Mouse (Mus musculus) CH12.LX (cell line): ENCODE measurements around the gene Ager. TPM values are rescaled to one million over a fixed set of nuclear protein-coding genes. Genes with fewer than 3 reads are reported as not detected.
A peak's percentile ranks its signal among the peaks of the same experiment; 100 is the strongest.

Experiments
- DNase-seq: peaks from one replicate; pipeline ENCODE4 v3.0.0-alpha.2; 2013; ENCODE audit errors: extremely low read depth
- H3K27ac ChIP-seq: 2 replicates; pipeline ENCODE4 v1.5.1; 2012; ENCODE audit warnings: low read depth, mild to moderate bottlenecking, control low read depth, moderate library complexity; ENCODE audit not compliant: insufficient read depth
- H3K27me3 ChIP-seq: replicated peaks from 2 replicates; pipeline ENCODE3; 2012; ENCODE audit warnings: inconsistent platforms
- H3K36me3 ChIP-seq, 2 experiments: replicated peaks in 1 of 2; 2 replicates each; pipeline versions ENCODE3 to v1.6.1; 2012; ENCODE audit warnings: inconsistent platforms in 1 of 2, low read length in 1 of 2, mild to moderate bottlenecking in 1 of 2, mixed read lengths in 1 of 2, moderate library complexity in 1 of 2; ENCODE audit not compliant: control insufficient read depth in 1 of 2, insufficient read depth in 1 of 2
- H3K4me1 ChIP-seq, 2 experiments: 2 replicates each; pipeline ENCODE4 v1.6.1; 2012; ENCODE audit warnings: inconsistent platforms in 1 of 2, moderate library complexity in 1 of 2; ENCODE audit not compliant: insufficient read depth in 2 of 2, control insufficient read depth in 1 of 2
- H3K4me2 ChIP-seq: 2 replicates; pipeline ENCODE4 v1.6.1; 2012; ENCODE audit warnings: low read depth, mild to moderate bottlenecking, control low read depth; ENCODE audit not compliant: poor library complexity, insufficient read depth, severe bottlenecking
- H3K4me3 ChIP-seq, 3 experiments: fragments of 150-350 bp in 1 of 3; sonication (generic) in 1 of 3; replicated peaks in 1 of 3; 2 replicates each; pipeline versions ENCODE3 to v1.5.1; 2011 to 2012; ENCODE audit warnings: low read depth in 2 of 3, low read length in 2 of 3, mild to moderate bottlenecking in 2 of 3, moderate library complexity in 2 of 3, control low read depth in 1 of 3, improper control_type of control experiment in 1 of 3, inconsistent platforms in 1 of 3, mixed read lengths in 1 of 3; ENCODE audit not compliant: poor library complexity in 1 of 3
- H3K79me2 ChIP-seq: replicated peaks from 2 replicates; pipeline ENCODE4 v1.6.1; 2012; ENCODE audit warnings: mild to moderate bottlenecking, moderate library complexity; ENCODE audit not compliant: control insufficient read depth, poor library complexity, insufficient read depth, severe bottlenecking; ENCODE audit errors: extremely low read depth
- H3K9ac ChIP-seq: 2 replicates; pipeline ENCODE4 v1.6.1; 2012; ENCODE audit warnings: low read depth, mild to moderate bottlenecking, control low read depth, moderate library complexity; ENCODE audit not compliant: insufficient read depth
- H3K9me3 ChIP-seq: replicated peaks from 2 replicates; pipeline ENCODE3; 2012; ENCODE audit warnings: low read length, inconsistent platforms, mixed read lengths
- BHLHE40 ChIP-seq: IDR thresholded peaks from 2 replicates; pipeline ENCODE4 v1.6.1; 2011; ENCODE audit warnings: mild to moderate bottlenecking, low read depth, low read length, improper control_type of control experiment
- CHD1 ChIP-seq: IDR thresholded peaks from 2 replicates; pipeline ENCODE4 v1.6.1; 2012; ENCODE audit warnings: low read depth, low read length, improper control_type of control experiment, inconsistent platforms
- CHD2 ChIP-seq: IDR thresholded peaks from 2 replicates; pipeline ENCODE4 v1.6.1; 2011; ENCODE audit warnings: low read length, improper control_type of control experiment
- CTCF ChIP-seq, 2 experiments: IDR thresholded peaks in 1 of 2; conservative IDR thresholded peaks in 1 of 2; 2 replicates each; pipeline ENCODE4 v1.5.1; 2011 to 2012; ENCODE audit warnings: low read depth in 2 of 2, low read length in 2 of 2, improper control_type of control experiment in 1 of 2, inconsistent platforms in 1 of 2, mild to moderate bottlenecking in 1 of 2, moderate library complexity in 1 of 2
- ELF1 ChIP-seq: IDR thresholded peaks from 2 replicates; pipeline ENCODE4 v1.6.1; 2014; ENCODE audit warnings: low read depth, mild to moderate bottlenecking, inconsistent platforms, low read length, improper control_type of control experiment
- EP300 ChIP-seq: IDR thresholded peaks from 2 replicates; pipeline ENCODE4 v1.6.1; 2011; ENCODE audit warnings: low read length, improper control_type of control experiment
- ETS1 ChIP-seq: conservative IDR thresholded peaks from 2 replicates; pipeline ENCODE4 v1.6.1; 2012; ENCODE audit warnings: low read depth, mild to moderate bottlenecking, inconsistent platforms, low read length, improper control_type of control experiment, moderate library complexity
- IRF4 ChIP-seq: IDR thresholded peaks from 2 replicates; pipeline ENCODE4 v1.6.1; 2014; ENCODE audit warnings: low read depth, mild to moderate bottlenecking, inconsistent platforms, low read length, improper control_type of control experiment
- JUND ChIP-seq: conservative IDR thresholded peaks from 2 replicates; pipeline ENCODE4 v1.6.1; 2011; ENCODE audit warnings: low read depth, low read length, improper control_type of control experiment
- KAT2A ChIP-seq: IDR thresholded peaks from 2 replicates; pipeline ENCODE4 v1.6.1; 2012; ENCODE audit warnings: low read length, improper control_type of control experiment, inconsistent platforms; ENCODE audit not compliant: insufficient replicate concordance
- MAZ ChIP-seq: IDR thresholded peaks from 2 replicates; pipeline ENCODE4 v1.6.1; 2012; ENCODE audit warnings: low read depth, mild to moderate bottlenecking, inconsistent platforms, low read length, improper control_type of control experiment, moderate library complexity
- MXI1 ChIP-seq: IDR thresholded peaks from 2 replicates; pipeline ENCODE4 v1.6.1; 2011; ENCODE audit warnings: mild to moderate bottlenecking, low read depth, low read length, improper control_type of control experiment
- MYC ChIP-seq: IDR thresholded peaks from 2 replicates; pipeline ENCODE4 v1.6.1; 2011; ENCODE audit warnings: low read depth, mild to moderate bottlenecking, improper control_type of control experiment, low read length
- NRF1 ChIP-seq: IDR thresholded peaks from 2 replicates; pipeline ENCODE4 v1.6.1; 2014; ENCODE audit warnings: low read depth, mild to moderate bottlenecking, inconsistent platforms, low read length, improper control_type of control experiment, moderate library complexity
- POLR2A ChIP-seq: IDR thresholded peaks from 2 replicates; pipeline ENCODE4 v1.6.1; 2011; ENCODE audit warnings: low read depth, mild to moderate bottlenecking, improper control_type of control experiment, low read length
- SMC3 ChIP-seq: IDR thresholded peaks from 2 replicates; pipeline ENCODE4 v1.6.1; 2011; ENCODE audit warnings: low read depth, low read length, improper control_type of control experiment
- TBP ChIP-seq: conservative IDR thresholded peaks from 2 replicates; pipeline ENCODE4 v1.6.1; 2011; ENCODE audit warnings: low read depth, low read length, improper control_type of control experiment
- UBTF ChIP-seq: IDR thresholded peaks from 2 replicates; pipeline ENCODE4 v1.6.1; 2012; ENCODE audit warnings: low read depth, mild to moderate bottlenecking, inconsistent platforms, low read length, improper control_type of control experiment, moderate library complexity
- USF2 ChIP-seq: conservative IDR thresholded peaks from 2 replicates; pipeline ENCODE4 v1.6.1; 2011; ENCODE audit warnings: low read depth, low read length, improper control_type of control experiment
- ZMIZ1 ChIP-seq: IDR thresholded peaks from 2 replicates; pipeline ENCODE4 v1.6.1; 2012; ENCODE audit warnings: low read depth, mild to moderate bottlenecking, inconsistent platforms, low read length, improper control_type of control experiment
- dilution Hi-C: fragments of 300-500 bp; cut with MboI; formaldehyde crosslinking; loops from 2 replicates; pipeline ENCODE4 v1.14.3; 2020; ENCODE audit warnings: low sequenced_read_pairs; ENCODE audit not compliant: extremely low pct_unique_long_range_greater_than_20kb, extremely low pct_ligation_motif_present
- in situ Hi-C: fragments of 300-500 bp; cut with MboI; formaldehyde crosslinking; loops from 3 replicates; pipeline ENCODE4 v1.14.3; 2019; ENCODE audit warnings: low sequenced_read_pairs, low pct_ligation_motif_present, low pct_unique_long_range_greater_than_20kb, mixed read lengths
- polyA plus RNA-seq: library from polyadenylated mRNA; unstranded; fragments of >175 nt; gene quantifications from 2 replicates; pipeline ENCODE4 v1.2.1, GENCODE M21; 2012; ENCODE audit warnings: low read depth; ENCODE audit not compliant: insufficient read length
- total RNA-seq, 2 experiments: library from RNA; depleted of rRNA; stranded (reverse); fragments of 300-350 nt in 1 of 2; fragments of >200 nt in 1 of 2; gene quantifications; 2 replicates each; pipeline ENCODE4 v1.2.3; 2012 to 2014

Ager gene
- total and polyA plus RNA-seq, 3 experiments: 0.55 to 3.5 (median 0.81) TPM

- peak; percentile 31 for DNase-seq
- H3K4me3 ChIP-seq: peak overlapping the region; percentile 30 to 88 (median 82)
- TF ChIP-seq ZMIZ1 (no peak), ELF1 (no peak), KAT2A (no peak), IRF4 (no peak), UBTF (no peak), ETS1 (no peak), CHD2 (no peak), BHLHE40 (no peak), USF2 (no peak), MAZ (no peak), TBP (no peak), MXI1 (no peak), MYC (no peak), NRF1 (no peak), CTCF (conservative IDR thresholded peaks at IDR 0.05 in 1 of 2, IDR thresholded peaks at IDR 0.05 in 1 of 2; ENCODE audit: low read depth in 2 of 2, low read length in 2 of 2) (no peak), SMC3 (no peak), POLR2A (no peak), JUND (no peak), EP300 (no peak)
- dilution Hi-C loops: no loop called here
- H3K9me3 ChIP-seq: no peaks in the 10 kb centered on the region
- H3K4me1 ChIP-seq: peaks cover 8 to 40% of the 10 kb centered on the region in 2 experiments; a peak in 2 of 4 replicates
- peak overlapping the region; percentile 67 for H3K9ac ChIP-seq
- no peaks in the 10 kb centered on the region for H3K27me3 ChIP-seq
- peak overlapping the region; percentile 73 for H3K4me2 ChIP-seq
- in situ Hi-C loops: no loop called here
- no peaks in the 10 kb centered on the region; the same call in 1 of the 2 replicates for H3K79me2 ChIP-seq
- peaks cover 1 to 6% of the 10 kb centered on the region in 2 experiments for H3K36me3 ChIP-seq
- 0 out of 2 replicates have a peak overlapping the region, but pooled peaks have one; percentile 22 for H3K27ac ChIP-seq
These were observed 8.9 kb upstream of the Ager start for GRCm38 (mm10) chr17:34588767-34589166.

- H3K36me3 ChIP-seq: peaks cover 5 to 10% of the 10 kb centered on the region in 2 experiments
- H3K79me2 ChIP-seq: no peaks in the 10 kb centered on the region; the same call in 1 of the 2 replicates
- dilution Hi-C loops: no loop called here
- H3K4me1 ChIP-seq: peaks cover 8 to 44% of the 10 kb centered on the region in 2 experiments; a peak in 2 of 4 replicates
- H3K27me3 ChIP-seq: no peaks in the 10 kb centered on the region
- no peak for DNase-seq
- no peaks in the 10 kb centered on the region for H3K9me3 ChIP-seq
- in situ Hi-C loops: no loop called here
- TF ChIP-seq POLR2A: no peak
- TF ChIP-seq CHD1: no peak
- TF ChIP-seq, all 38 proteins: peak for 0
- Histone ChIP-seq H3K9ac (peak overlapping the region; percentile 67), H3K4me2 (peak overlapping the region; percentile 73), H3K27ac (peak overlapping the region; percentile 7; the same call in 1 of the 2 replicates), H3K4me3 (peak overlapping the region; percentile 51 to 88 (median 82))
These were observed 8.5 kb upstream of the Ager start for GRCm38 (mm10) chr17:34589206-34589605.
